Comparison of ENCODE assay signal across 32 mouse cellular contexts in genomic region chr9:119390214-119390613, GRCm38 (mm10). TPM values are rescaled to one million over a fixed set of nuclear protein-coding genes. Genes with fewer than 3 reads are reported as not detected.
"Had no signal": no experiment of that assay in that cellular context is flagged by ENCODE, and none has a peak within 500 bp of the region (broad histone marks: within the 10 kb centered on the region; RNA-seq: fewer than 3 reads in every experiment).

No protein-coding gene starts in this region.

- ATAC-seq: forebrain, postnatal 0 days; hindbrain, embryonic 16.5 days; inflammation-experienced regulatory T-cells, adult 6 months; intestine, embryonic 15.5 days had no signal

- H3K27ac ChIP-seq: heart, adult 2 months; heart, embryonic 13.5 days; heart, embryonic 15.5 days; hindbrain, embryonic 10.5 days; hindbrain, embryonic 12.5 days; hindbrain, embryonic 14.5 days; intestine, embryonic 15.5 days; layer of hippocampus, adult 2 months; left cerebral cortex, adult 2 months; limb, embryonic 10.5 days; limb, embryonic 12.5 days; liver, embryonic 13.5 days had no signal

- H3K4me2 ChIP-seq: heart, embryonic 11.5 days; heart, embryonic 13.5 days; heart, embryonic 15.5 days; hindbrain, embryonic 12.5 days; hindbrain, embryonic 14.5 days; intestine, embryonic 15.5 days; limb, embryonic 12.5 days; liver, embryonic 13.5 days had no signal

- DNase-seq: forebrain, postnatal 0 days; gastrocnemius, postnatal 14 days; gastrocnemius, postnatal 36 days; heart, adult 11 months; heart, adult 2 months; heart, postnatal 4 days; kidney, adult 18-20 months; kidney, adult 8-10 months; kidney, postnatal 10 days; kidney, postnatal 25 days; kidney, postnatal 4 days; liver, embryonic 13.5 days had no signal

- H3K9ac ChIP-seq: forebrain, postnatal 0 days; heart, embryonic 13.5 days; heart, embryonic 15.5 days; hindbrain, embryonic 12.5 days; hindbrain, embryonic 14.5 days; intestine, embryonic 15.5 days; limb, embryonic 12.5 days; liver, embryonic 13.5 days had no signal

- H3K27me3 ChIP-seq: heart, embryonic 13.5 days; heart, embryonic 15.5 days; hindbrain, embryonic 12.5 days; intestine, embryonic 15.5 days; limb, embryonic 12.5 days; liver, embryonic 13.5 days had no signal

- H3K36me3 ChIP-seq: heart, embryonic 13.5 days; heart, embryonic 15.5 days; hindbrain, embryonic 12.5 days; intestine, embryonic 15.5 days had no signal

- H3K4me1 ChIP-seq: heart, embryonic 13.5 days; heart, embryonic 15.5 days; hindbrain, embryonic 10.5 days; hindbrain, embryonic 12.5 days; intestine, embryonic 15.5 days; limb, embryonic 10.5 days; limb, embryonic 12.5 days; liver, embryonic 13.5 days had no signal

- H3K4me3 ChIP-seq: heart, adult 2 months; heart, embryonic 13.5 days; heart, embryonic 15.5 days; hindbrain, embryonic 10.5 days; hindbrain, embryonic 12.5 days; intestine, embryonic 15.5 days; layer of hippocampus, adult 2 months; left cerebral cortex, adult 2 months; limb, embryonic 10.5 days; limb, embryonic 12.5 days; liver, embryonic 13.5 days had no signal

- H3K9me3 ChIP-seq: heart, embryonic 13.5 days; heart, embryonic 15.5 days; hindbrain, embryonic 10.5 days; hindbrain, embryonic 12.5 days; intestine, embryonic 15.5 days; limb, embryonic 10.5 days; limb, embryonic 12.5 days; liver, embryonic 13.5 days had no signal

RNA-seq across cellular contexts. Expression of gene Acvr2b, which starts 11.7 kb away (rescaled TPM):
- polyA plus RNA-seq: inflammation-experienced regulatory T-cells, adult 6 months had no signal

RNA-seq across cellular contexts. Expression of gene Slc22a14, which starts 24.9 kb away (rescaled TPM):
- total RNA-seq: forebrain, postnatal 0 days; gastrocnemius, adult 18-20 months; gastrocnemius, adult 8-10 months; gastrocnemius, postnatal 14 days; gastrocnemius, postnatal 36 days; heart, adult 2 months; layer of hippocampus, adult 2 months; layer of hippocampus, postnatal 10 days; layer of hippocampus, postnatal 25 days; left cerebral cortex, adult 2 months; left cerebral cortex, postnatal 14 days; left cerebral cortex, postnatal 36 days had no signal
- polyA plus RNA-seq: forebrain, postnatal 0 days; heart, embryonic 11.5 days; heart, embryonic 13.5 days; hindbrain, embryonic 12.5 days; hindbrain, embryonic 14.5 days; inflammation-experienced regulatory T-cells, adult 6 months; kidney, embryonic 14.5 days; limb, embryonic 10.5 days; limb, embryonic 12.5 days; liver, embryonic 13.5 days had no signal
